Mouse (Mus musculus): ENCODE measurements at regions not wholly inside any gene's neighbourhood (a gene's known extent, or its start where the extent isn't known, plus 50 kb on each side); places are given as distances from the start of the nearest gene placed in this dataset.

DNA sequence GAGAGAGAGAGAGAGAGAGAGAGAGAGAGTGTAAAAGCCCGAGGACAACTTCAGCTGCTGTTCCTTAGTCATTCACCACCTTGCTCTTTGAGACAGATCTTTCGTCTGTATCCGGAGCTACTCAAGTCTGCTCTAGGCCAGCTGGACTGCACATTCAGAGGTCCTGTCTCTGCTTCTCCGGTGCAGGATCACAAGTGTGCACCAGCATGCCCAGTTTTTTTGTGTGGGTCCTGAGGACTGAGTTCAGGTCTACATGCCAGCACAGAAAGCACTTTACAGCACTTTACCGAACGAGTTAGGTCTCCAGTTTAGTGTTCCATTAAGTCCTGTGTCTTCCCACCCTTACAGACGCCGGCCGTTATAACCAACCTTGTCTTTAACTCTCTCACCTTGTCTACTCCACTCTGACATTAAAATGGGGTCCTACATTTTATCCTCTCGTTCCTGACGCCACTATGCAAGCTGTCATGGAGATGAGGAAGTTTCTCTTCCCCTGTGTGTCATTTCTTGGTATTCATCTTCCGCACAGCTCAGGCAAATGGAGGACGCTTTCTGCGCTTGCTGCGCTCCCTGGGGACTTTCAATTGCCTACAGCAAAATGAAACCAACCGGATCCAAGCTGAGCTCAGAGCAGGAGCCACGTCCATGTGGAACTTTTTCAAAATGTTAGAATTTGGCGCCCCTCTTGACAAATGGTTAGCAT lies 249.5 kb downstream of the Ankrd50 start:
- H3K27ac ChIP-seq (ENCODE audit: low read depth, low read length), result no peak overlapping the region

DNA sequence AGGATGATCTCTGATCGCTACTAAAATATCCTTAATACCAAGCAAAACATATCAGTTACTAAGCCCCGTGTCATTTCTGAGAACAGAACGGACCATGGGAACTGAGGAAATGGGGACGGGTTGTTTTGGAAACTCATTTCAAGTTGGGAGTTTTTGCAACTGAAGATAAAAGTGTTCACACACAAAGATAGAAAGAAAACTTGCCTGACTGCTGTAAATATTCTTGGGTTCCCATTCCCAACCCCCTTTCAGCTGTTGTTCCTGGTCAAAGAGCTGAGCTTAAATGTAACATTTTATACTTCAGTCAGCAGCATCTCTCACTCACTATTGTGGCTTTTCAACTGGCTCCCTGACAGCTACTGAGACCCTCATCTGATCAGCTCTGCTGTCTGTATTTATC lies 250.1 kb downstream of the Ankrd50 start:
- peaks cover 14% of the 10 kb centered on the region; the same call in 1 of the 2 replicates for H3K4me1 ChIP-seq (ENCODE audit: control insufficient read depth, insufficient read depth, low read length)
- no peaks in the 10 kb centered on the region for H3K27me3 ChIP-seq (ENCODE audit: control insufficient read depth, insufficient read depth, low read length)
- H3K9ac ChIP-seq (ENCODE audit: low read depth, low read length), result no peak overlapping the region
- no peak overlapping the region for H3K27ac ChIP-seq (ENCODE audit: low read depth, low read length)
- WGBS, result 34% methylated on average over 4 of the region's 4 CpGs
- H3K4me2 ChIP-seq (replicated peaks; ENCODE audit: low read depth, low read length), result no peak overlapping the region
- ATAC-seq (ENCODE audit: low FRiP score, low TSS enrichment), result no peak
- H3K36me3 ChIP-seq (ENCODE audit: control insufficient read depth, insufficient read depth, low read length), result no peaks in the 10 kb centered on the region
- no peak overlapping the region for H3K4me3 ChIP-seq (ENCODE audit: low read length)
- H3K9me3 ChIP-seq (ENCODE audit: control insufficient read depth, low read length), result no peaks in the 10 kb centered on the region

More for the DNA sequence above, 249.5 kb downstream of the Ankrd50 start:
- Histone ChIP-seq H3K9me3 (ENCODE audit: control insufficient read depth, low read length) (no peaks in the 10 kb centered on the region), H3K9ac (ENCODE audit: low read depth, low read length) (no peak overlapping the region), H3K36me3 (ENCODE audit: control insufficient read depth, insufficient read depth, low read length) (no peaks in the 10 kb centered on the region), H3K4me3 (ENCODE audit: low read length) (no peak overlapping the region), H3K27me3 (ENCODE audit: control insufficient read depth, insufficient read depth, low read length) (no peaks in the 10 kb centered on the region), H3K4me1 (ENCODE audit: control insufficient read depth, insufficient read depth, low read length) (peaks cover 14% of the 10 kb centered on the region; the same call in 1 of the 2 replicates), H3K4me2 (replicated peaks; ENCODE audit: low read depth, low read length) (no peak overlapping the region)
- 76% methylated on average over 18 of the region's 18 CpGs for WGBS
- ATAC-seq (ENCODE audit: low FRiP score, low TSS enrichment), result no peak

DNA sequence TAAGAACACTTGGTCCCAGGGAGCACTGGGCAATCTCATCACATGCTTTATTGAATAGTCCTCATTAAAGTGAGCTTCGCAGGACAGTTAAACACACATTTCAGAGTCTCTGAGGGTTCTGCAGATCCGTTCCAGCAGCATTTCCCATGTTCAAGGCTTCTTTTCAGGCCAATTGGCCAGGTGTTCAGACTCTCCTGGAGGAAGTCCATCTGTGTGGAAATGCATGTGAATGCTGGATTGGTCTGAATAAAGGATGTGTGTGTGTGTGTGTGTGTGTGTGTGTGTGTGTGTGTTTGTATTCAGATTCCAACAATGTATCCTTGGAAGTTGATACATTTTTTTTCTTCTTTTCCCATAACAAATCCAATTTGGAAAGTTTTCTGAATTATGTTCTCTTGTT lies 250.6 kb downstream of the Ankrd50 start:
- WGBS, result 56% methylated on average over 2 of the region's 2 CpGs
- Histone ChIP-seq H3K36me3 (ENCODE audit: control insufficient read depth, insufficient read depth, low read length) (no peaks in the 10 kb centered on the region), H3K27ac (ENCODE audit: low read depth, low read length) (no peak overlapping the region), H3K4me3 (ENCODE audit: low read length) (no peak overlapping the region), H3K9me3 (ENCODE audit: control insufficient read depth, low read length) (no peaks in the 10 kb centered on the region), H3K9ac (ENCODE audit: low read depth, low read length) (no peak overlapping the region), H3K4me2 (replicated peaks; ENCODE audit: low read depth, low read length) (no peak overlapping the region), H3K4me1 (ENCODE audit: control insufficient read depth, insufficient read depth, low read length) (peaks cover 14% of the 10 kb centered on the region; the same call in 1 of the 2 replicates), H3K27me3 (ENCODE audit: control insufficient read depth, insufficient read depth, low read length) (no peaks in the 10 kb centered on the region)
- ATAC-seq (ENCODE audit: low FRiP score, low TSS enrichment), result no peak

DNA sequence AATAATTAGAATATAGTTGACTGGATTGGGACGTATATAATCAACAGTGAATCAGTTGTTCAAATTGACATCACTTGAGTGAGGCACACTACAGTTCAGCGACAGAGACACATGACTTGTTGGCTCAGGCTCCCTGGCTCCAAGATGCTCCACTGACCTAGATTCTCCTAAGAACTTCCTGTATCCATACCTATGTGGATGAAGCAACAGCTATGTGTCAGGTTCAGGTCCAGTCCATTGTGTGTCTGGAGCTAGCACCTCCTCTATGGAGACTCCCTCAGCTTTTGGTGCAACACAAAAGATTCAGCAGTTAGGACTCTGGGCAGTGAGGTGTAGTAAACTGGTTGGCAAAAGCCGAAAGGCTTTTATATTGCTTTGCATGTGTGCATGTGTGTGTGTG lies 251.6 kb downstream of the Ankrd50 start:
- no peak overlapping the region for H3K4me2 ChIP-seq (replicated peaks; ENCODE audit: low read depth, low read length)
- H3K27me3 ChIP-seq (ENCODE audit: control insufficient read depth, insufficient read depth, low read length), result no peaks in the 10 kb centered on the region
- no peak overlapping the region for H3K27ac ChIP-seq (ENCODE audit: low read depth, low read length)
- 82% methylated on average over 3 of the region's 3 CpGs for WGBS
- peaks cover 14% of the 10 kb centered on the region; the same call in 1 of the 2 replicates for H3K4me1 ChIP-seq (ENCODE audit: control insufficient read depth, insufficient read depth, low read length)
- ATAC-seq (ENCODE audit: low FRiP score, low TSS enrichment), result 0 out of 2 replicates have a peak, but pooled peaks have one; percentile 24
- no peaks in the 10 kb centered on the region for H3K36me3 ChIP-seq (ENCODE audit: control insufficient read depth, insufficient read depth, low read length)
- no peak overlapping the region for H3K4me3 ChIP-seq (ENCODE audit: low read length)
- no peak overlapping the region for H3K9ac ChIP-seq (ENCODE audit: low read depth, low read length)
- H3K9me3 ChIP-seq (ENCODE audit: control insufficient read depth, low read length), result no peaks in the 10 kb centered on the region

DNA sequence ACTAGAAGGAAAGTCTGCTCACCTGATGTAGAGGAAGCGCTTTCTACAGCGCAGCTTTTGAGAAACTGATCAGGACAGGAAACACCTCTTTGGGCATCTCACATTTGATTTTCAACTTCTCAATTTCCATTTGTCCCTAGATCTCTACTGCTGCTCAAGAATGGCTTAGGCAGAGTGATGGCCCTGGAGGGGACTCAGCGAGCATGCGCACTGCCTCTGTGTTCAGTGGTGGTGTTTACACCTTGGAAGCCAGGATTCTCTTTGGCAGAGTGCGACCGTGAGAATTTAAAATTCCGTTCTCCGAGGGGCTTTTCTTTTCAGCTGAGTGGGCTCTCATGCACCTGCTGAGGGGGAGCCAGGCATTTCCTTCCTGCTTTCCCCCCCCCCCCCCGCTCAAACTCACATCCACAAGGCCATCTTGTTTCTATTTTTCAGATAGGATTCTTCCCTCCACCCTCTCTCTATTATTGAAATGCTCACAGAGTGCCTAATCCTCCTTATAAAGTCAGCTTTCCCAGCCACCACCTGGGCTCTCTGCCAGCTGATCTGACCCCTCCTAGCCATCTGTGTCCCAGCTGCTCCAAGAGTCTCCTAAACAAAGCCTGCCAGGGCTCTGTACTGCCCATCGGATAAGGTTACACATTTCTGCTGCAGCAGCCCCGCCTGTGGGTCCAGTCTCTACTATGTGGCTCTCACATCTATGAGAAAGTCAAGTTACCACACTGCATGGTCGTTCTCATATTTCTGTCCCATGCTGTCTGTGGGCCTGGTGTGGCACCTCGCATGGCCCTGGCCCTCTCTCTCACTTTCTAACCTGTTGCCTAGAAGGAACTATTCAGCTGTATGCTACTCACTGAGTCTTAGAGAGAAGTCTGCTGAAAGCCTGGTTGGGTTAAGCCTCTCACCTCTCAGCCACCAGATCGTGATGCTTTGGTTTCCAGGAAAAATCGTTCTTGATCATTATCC lies 252.2 kb downstream of the Ankrd50 start:
- H3K4me3 ChIP-seq (ENCODE audit: low read length), result no peak overlapping the region
- H3K4me2 ChIP-seq (replicated peaks; ENCODE audit: low read depth, low read length), result no peak overlapping the region
- H3K27me3 ChIP-seq (ENCODE audit: control insufficient read depth, insufficient read depth, low read length), result no peaks in the 10 kb centered on the region
- no peak overlapping the region for H3K27ac ChIP-seq (ENCODE audit: low read depth, low read length)
- ATAC-seq (ENCODE audit: low FRiP score, low TSS enrichment), result peak; percentile 92
- no peaks in the 10 kb centered on the region for H3K36me3 ChIP-seq (ENCODE audit: control insufficient read depth, insufficient read depth, low read length)
- H3K9me3 ChIP-seq (ENCODE audit: control insufficient read depth, low read length), result no peaks in the 10 kb centered on the region
- no peak overlapping the region for H3K9ac ChIP-seq (ENCODE audit: low read depth, low read length)
- H3K4me1 ChIP-seq (ENCODE audit: control insufficient read depth, insufficient read depth, low read length), result peaks cover 14% of the 10 kb centered on the region; the same call in 1 of the 2 replicates
- WGBS, result 58% methylated on average over 14 of the region's 15 CpGs

DNA sequence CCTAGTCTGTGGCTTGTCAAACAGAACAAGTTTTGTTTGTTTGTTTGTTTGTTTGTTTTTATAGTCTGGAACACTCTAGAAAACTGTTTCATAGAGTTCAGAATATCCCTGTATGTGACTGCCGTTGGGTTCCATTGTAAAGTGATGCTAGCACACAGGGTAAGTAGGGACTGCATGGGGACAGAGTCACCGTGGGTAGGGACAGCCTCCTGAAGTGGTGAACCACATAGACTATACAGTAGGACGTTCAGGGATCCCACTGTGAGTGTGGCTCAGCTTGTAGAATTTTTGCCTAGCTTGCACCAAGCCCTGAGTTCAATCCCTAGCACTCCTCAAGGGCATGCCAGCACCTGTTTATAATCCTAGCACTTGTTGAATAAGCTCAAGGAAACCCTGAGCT lies 253.1 kb downstream of the Ankrd50 start:
- no peaks in the 10 kb centered on the region for H3K27me3 ChIP-seq (ENCODE audit: control insufficient read depth, insufficient read depth, low read length)
- H3K9me3 ChIP-seq (ENCODE audit: control insufficient read depth, low read length), result no peaks in the 10 kb centered on the region
- no peak overlapping the region for H3K4me2 ChIP-seq (replicated peaks; ENCODE audit: low read depth, low read length)
- H3K36me3 ChIP-seq (ENCODE audit: control insufficient read depth, insufficient read depth, low read length), result no peaks in the 10 kb centered on the region
- 83% methylated on average over 3 of the region's 3 CpGs for WGBS
- peaks cover 14% of the 10 kb centered on the region; the same call in 1 of the 2 replicates for H3K4me1 ChIP-seq (ENCODE audit: control insufficient read depth, insufficient read depth, low read length)
- ATAC-seq (ENCODE audit: low FRiP score, low TSS enrichment), result no peak
- H3K9ac ChIP-seq (ENCODE audit: low read depth, low read length), result no peak overlapping the region
- no peak overlapping the region for H3K4me3 ChIP-seq (ENCODE audit: low read length)
- H3K27ac ChIP-seq (ENCODE audit: low read depth, low read length), result no peak overlapping the region

DNA sequence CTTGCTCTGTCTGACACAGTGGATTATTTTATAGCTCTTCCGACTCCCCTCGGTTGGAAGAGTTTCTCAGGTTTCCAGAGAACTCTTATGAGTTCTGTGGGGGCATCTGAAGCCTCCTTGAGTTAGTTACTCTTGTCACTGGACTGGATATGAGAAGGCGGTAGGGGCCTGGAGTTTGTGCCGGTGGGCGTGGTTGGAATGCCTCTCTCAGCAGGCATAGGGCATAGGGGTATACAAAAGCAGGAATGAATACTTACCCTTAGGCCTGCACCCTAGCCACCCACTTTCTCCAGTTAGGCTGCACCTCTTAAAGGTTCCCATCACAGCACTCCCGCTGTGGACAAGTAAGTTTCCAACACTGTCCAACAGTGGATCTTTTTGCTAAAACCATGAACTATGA lies 253.8 kb downstream of the Ankrd50 start:
- 57% methylated on average over 6 of the region's 6 CpGs for WGBS

DNA sequence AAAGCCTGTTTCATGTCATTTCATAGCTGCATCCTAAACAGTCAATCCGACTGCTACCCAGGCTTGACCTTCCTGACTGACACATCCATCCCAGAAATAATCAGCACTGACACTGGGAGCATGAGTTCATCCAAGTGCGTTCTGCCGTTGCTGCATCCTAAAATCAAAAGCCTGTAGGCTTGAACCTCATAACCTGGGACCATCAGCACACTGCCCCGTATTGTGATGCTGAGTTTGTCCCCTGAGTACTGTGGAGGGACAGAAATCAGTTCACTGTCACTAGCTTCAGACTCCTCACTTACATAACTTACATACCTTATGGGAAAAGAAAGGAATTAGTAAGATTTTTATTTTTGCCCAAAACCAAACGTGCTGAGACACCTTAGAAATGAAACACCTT lies 255.0 kb downstream of the Ankrd50 start:
- no peak overlapping the region for H3K4me3 ChIP-seq (ENCODE audit: low read length)
- no peaks in the 10 kb centered on the region for H3K9me3 ChIP-seq (ENCODE audit: control insufficient read depth, low read length)
- H3K4me1 ChIP-seq (ENCODE audit: control insufficient read depth, insufficient read depth, low read length), result peaks cover 14% of the 10 kb centered on the region; the same call in 1 of the 2 replicates
- no peak overlapping the region for H3K4me2 ChIP-seq (replicated peaks; ENCODE audit: low read depth, low read length)
- H3K27me3 ChIP-seq (ENCODE audit: control insufficient read depth, insufficient read depth, low read length), result no peaks in the 10 kb centered on the region
- H3K27ac ChIP-seq (ENCODE audit: low read depth, low read length), result no peak overlapping the region
- no peak for ATAC-seq (ENCODE audit: low FRiP score, low TSS enrichment)
- no peaks in the 10 kb centered on the region for H3K36me3 ChIP-seq (ENCODE audit: control insufficient read depth, insufficient read depth, low read length)
- H3K9ac ChIP-seq (ENCODE audit: low read depth, low read length), result no peak overlapping the region
- WGBS, result 79% methylated on average over 5 of the region's 5 CpGs

More for the DNA sequence above, 253.8 kb downstream of the Ankrd50 start:
- no peaks in the 10 kb centered on the region for H3K9me3 ChIP-seq (ENCODE audit: control insufficient read depth, low read length)
- no peak overlapping the region for H3K4me2 ChIP-seq (replicated peaks; ENCODE audit: low read depth, low read length)
- no peak overlapping the region for H3K4me3 ChIP-seq (ENCODE audit: low read length)
- H3K27ac ChIP-seq (ENCODE audit: low read depth, low read length), result no peak overlapping the region
- no peak overlapping the region for H3K9ac ChIP-seq (ENCODE audit: low read depth, low read length)
- H3K27me3 ChIP-seq (ENCODE audit: control insufficient read depth, insufficient read depth, low read length), result no peaks in the 10 kb centered on the region
- ATAC-seq (ENCODE audit: low FRiP score, low TSS enrichment), result no peak
- peaks cover 14% of the 10 kb centered on the region; the same call in 1 of the 2 replicates for H3K4me1 ChIP-seq (ENCODE audit: control insufficient read depth, insufficient read depth, low read length)
- no peaks in the 10 kb centered on the region for H3K36me3 ChIP-seq (ENCODE audit: control insufficient read depth, insufficient read depth, low read length)

DNA sequence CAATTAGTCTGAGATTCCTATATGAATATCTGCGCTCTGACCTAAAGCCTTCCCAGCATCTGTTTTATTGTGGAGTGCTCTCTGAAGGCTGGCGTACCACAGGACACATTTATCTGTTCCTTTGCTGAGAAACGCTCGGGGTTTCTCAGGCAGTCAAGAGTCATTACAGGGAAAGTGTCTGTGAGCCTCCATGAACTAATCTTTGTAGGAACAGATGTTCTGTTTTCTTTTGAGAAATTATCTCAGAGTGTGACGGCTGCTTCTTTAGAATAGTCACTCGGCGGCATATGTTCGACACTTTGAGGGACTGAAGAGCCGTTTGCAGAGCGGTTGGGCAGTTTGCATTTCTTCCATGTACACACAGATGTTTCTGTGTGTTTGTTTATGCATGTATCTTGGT lies 255.6 kb downstream of the Ankrd50 start:
- H3K27me3 ChIP-seq (ENCODE audit: control insufficient read depth, insufficient read depth, low read length), result no peaks in the 10 kb centered on the region
- no peak overlapping the region for H3K4me3 ChIP-seq (ENCODE audit: low read length)
- H3K9ac ChIP-seq (ENCODE audit: low read depth, low read length), result no peak overlapping the region
- peaks cover 14% of the 10 kb centered on the region; the same call in 1 of the 2 replicates for H3K4me1 ChIP-seq (ENCODE audit: control insufficient read depth, insufficient read depth, low read length)
- H3K27ac ChIP-seq (ENCODE audit: low read depth, low read length), result no peak overlapping the region
- H3K4me2 ChIP-seq (replicated peaks; ENCODE audit: low read depth, low read length), result no peak overlapping the region
- ATAC-seq (ENCODE audit: low FRiP score, low TSS enrichment), result no peak
- 74% methylated on average over 10 of the region's 10 CpGs for WGBS
- no peaks in the 10 kb centered on the region for H3K36me3 ChIP-seq (ENCODE audit: control insufficient read depth, insufficient read depth, low read length)
- H3K9me3 ChIP-seq (ENCODE audit: control insufficient read depth, low read length), result no peaks in the 10 kb centered on the region

Measured in kidney, embryonic 14.5 days (tissue).